Mouse (Mus musculus) cortical plate, adult 2 months (tissue): ENCODE measurements around the gene Tmem80. TPM values are rescaled to one million over a fixed set of nuclear protein-coding genes. Genes with fewer than 3 reads are reported as not detected.

Experiments
- H3K27ac ChIP-seq: fragments of 200-500 bp; 2 replicates; pipeline ENCODE4 v1.5.1; 2012; ENCODE audit warnings: low read length, control low read depth, inconsistent platforms; ENCODE audit not compliant: insufficient read depth
- H3K4me1 ChIP-seq: fragments of 200-500 bp; 2 replicates; pipeline ENCODE4 v1.6.1; 2011; ENCODE audit warnings: low read length; ENCODE audit not compliant: control insufficient read depth, insufficient read depth
- H3K4me3 ChIP-seq: fragments of 200-500 bp; 2 replicates; pipeline ENCODE4 v1.5.1; 2011; ENCODE audit warnings: mild to moderate bottlenecking, low read length, control low read depth; ENCODE audit not compliant: insufficient read depth
- CTCF ChIP-seq: fragments of 200-500 bp; IDR thresholded peaks from 2 replicates; pipeline ENCODE4 v1.5.1; 2011; ENCODE audit warnings: mild to moderate bottlenecking, control low read depth, low read length; ENCODE audit not compliant: insufficient read depth; ENCODE audit errors: extremely low read depth
- POLR2A ChIP-seq: fragments of 200-500 bp; IDR thresholded peaks from 2 replicates; pipeline ENCODE4 v1.6.1; 2011; ENCODE audit warnings: mild to moderate bottlenecking, low read length, control low read depth; ENCODE audit not compliant: insufficient read depth; ENCODE audit errors: extremely low read depth
- polyA plus RNA-seq: library from polyadenylated mRNA; depleted of rRNA; stranded (reverse); fragments of >200 nt; gene quantifications from 2 replicates; pipeline ENCODE4 v1.2.3, GENCODE M21; 2012

The Tmem80 gene
- polyA plus RNA-seq, 1 experiment: 56.7 TPM

DNA sequence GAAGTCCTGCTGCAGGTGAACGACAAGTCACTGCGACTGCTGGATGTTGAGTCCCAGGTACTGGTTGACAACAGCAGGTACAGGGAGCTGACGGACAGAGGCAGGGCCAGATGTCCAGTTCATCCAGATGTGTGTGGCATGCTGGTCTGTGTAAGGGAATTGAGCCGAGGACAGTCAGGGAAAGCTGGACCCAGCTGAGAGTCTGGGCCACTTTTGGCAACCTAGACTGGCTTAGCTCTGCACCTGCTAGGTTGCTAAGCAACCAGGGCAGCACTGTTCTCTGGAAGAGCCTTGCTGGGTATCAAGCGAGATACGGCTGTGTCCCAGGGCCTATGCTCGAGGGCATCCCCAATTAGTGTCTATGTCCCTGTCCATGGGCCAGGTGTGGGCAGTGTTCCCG, 27.5 kb downstream of the Tmem80 start:
- no peak for TF ChIP-seq POLR2A
- TF ChIP-seq CTCF: no peak
- H3K4me1 ChIP-seq: peaks cover 6% of the 10 kb centered on the region
- no peak overlapping the region for H3K4me3 ChIP-seq
- no peak overlapping the region for H3K27ac ChIP-seq

DNA sequence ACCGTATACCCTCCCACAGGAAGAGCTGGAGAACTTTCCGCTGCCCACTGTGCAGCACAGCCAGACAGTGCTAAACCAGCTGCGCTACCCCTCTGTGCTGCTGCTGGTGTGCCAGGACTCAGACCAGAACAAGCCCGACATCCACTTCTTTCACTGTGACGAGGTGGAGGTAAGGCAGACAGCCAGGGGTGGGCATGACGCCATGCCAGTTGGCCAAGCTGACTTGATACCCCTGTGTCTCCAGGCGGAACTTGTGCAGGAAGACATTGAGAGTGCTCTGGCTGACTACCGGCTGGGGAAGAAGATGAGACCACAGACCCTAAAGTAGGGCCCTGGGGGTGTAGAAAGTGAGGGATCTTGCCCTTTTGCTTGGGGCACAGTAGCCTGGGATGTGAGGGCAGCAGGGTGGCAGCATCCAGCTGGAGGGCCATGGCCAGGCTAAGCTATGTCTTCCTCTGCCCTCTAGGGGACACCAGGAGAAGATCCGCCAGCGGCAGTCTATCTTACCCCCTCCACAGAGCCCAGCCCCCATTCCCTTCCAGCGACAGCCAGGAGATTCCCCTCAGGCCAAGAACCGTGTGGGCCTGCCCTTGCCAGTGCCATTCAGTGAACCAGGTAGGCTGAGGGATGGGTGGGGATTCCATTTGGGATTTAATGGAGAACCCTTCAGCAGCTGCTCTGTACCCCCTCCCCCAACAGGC, 28.2 kb downstream of the Tmem80 start:
- no peak overlapping the region for H3K27ac ChIP-seq
- no peak overlapping the region for H3K4me3 ChIP-seq
- peaks cover 6% of the 10 kb centered on the region for H3K4me1 ChIP-seq
- TF ChIP-seq POLR2A (no peak), CTCF (peak; percentile 36)

DNA sequence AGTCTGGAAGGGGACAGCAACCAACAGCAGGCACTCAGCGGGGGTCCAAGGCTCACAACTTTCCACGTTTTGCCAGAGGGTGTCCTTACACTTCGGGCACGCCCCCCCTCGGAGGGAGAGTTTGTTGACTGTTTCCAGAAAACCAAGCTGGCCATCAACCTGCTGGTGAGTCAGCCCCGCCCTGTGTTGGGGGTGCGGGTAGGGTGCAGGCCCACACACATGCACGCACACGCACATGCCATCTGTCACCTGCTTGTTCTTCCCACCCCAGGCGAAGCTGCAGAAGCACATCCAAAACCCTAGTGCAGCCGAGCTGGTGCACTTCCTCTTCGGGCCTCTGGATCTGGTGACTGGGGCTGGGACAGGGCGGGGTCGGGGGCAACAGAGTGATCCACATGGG, 29.4 kb downstream of the Tmem80 start:
- Histone ChIP-seq H3K4me1 (peaks cover 6% of the 10 kb centered on the region), H3K27ac (no peak overlapping the region), H3K4me3 (no peak overlapping the region)
- no peak for TF ChIP-seq CTCF
- no peak for TF ChIP-seq POLR2A

DNA sequence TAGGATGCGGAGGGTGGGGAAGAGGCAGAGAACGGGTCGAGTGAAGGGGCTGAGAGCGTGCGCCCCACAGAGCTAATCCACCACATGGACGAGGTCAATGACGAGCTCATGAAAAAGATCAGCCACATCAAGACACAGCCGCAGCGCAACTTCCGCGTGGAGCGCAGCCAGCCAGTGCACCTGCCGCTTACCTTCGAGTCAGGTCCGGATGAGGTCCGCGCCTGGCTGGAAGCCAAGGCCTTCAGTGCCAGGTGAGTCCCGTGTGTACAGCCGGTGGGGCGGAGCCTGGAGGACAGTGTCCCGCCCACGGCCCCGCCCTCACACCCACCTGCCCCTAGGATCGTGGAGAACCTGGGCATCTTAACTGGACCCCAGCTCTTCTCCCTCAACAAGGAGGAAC, 34.0 kb downstream of the Tmem80 start:
- Histone ChIP-seq H3K4me3 (no peak overlapping the region), H3K4me1 (no peaks in the 10 kb centered on the region), H3K27ac (no peak overlapping the region)
- TF ChIP-seq CTCF (no peak), POLR2A (no peak)

DNA sequence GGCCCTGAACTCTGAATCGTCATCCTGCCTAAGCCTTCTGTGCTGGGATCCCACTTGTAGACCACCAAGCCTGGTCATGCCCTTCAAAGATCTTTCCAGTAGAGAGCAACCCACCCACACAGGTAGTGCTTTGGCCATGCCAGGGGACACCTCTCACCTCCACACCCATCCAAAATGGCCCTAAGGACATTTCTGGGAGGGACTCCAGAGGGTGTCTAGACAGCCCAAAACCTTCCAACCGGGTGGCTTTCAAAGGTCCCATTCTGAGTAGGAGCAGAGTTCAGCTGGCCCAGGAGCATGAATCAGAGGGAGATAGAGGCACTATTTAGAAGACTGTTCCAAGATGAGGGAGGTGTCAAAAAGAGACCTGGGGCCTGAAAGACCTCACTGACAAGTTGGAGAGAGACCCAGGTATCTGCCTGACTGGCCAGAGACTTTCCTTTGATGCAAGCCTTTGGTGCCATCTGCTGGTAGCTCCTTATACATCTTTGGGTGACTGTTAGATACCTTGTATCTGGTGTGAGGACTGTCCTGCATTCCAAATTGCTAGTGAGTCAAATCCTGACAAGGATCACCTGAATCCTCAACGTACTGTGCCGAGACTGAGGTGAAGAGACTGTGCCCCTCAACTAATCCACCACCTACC, 35.7 kb downstream of the Tmem80 start:
- TF ChIP-seq POLR2A (no peak), CTCF (peak; percentile 89)
- H3K4me3 ChIP-seq: no peak overlapping the region
- no peak overlapping the region for H3K27ac ChIP-seq
- no peaks in the 10 kb centered on the region for H3K4me1 ChIP-seq

DNA sequence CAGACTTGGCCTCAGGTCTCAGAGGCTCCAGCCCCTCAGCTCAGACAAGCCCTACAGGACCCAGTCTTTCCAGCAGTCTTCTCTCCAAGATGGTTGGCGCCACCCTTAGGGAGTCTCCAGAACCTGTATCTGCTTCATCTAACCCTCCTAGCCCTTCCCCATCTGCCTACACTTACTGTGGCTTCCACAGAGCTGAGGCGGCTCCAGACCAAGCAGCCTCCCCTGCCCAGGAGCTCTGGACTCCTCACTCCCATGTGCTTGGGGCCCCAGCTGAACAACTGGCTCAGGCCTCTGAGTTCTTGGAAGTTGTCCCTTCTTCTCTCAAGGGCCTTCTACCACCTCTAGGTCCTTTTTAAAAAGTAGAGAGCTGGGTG, 36.2 kb downstream of the Tmem80 start:
- no peak overlapping the region for H3K4me3 ChIP-seq
- no peaks in the 10 kb centered on the region for H3K4me1 ChIP-seq
- no peak overlapping the region for H3K27ac ChIP-seq
- TF ChIP-seq CTCF (no peak), POLR2A (no peak)

DNA sequence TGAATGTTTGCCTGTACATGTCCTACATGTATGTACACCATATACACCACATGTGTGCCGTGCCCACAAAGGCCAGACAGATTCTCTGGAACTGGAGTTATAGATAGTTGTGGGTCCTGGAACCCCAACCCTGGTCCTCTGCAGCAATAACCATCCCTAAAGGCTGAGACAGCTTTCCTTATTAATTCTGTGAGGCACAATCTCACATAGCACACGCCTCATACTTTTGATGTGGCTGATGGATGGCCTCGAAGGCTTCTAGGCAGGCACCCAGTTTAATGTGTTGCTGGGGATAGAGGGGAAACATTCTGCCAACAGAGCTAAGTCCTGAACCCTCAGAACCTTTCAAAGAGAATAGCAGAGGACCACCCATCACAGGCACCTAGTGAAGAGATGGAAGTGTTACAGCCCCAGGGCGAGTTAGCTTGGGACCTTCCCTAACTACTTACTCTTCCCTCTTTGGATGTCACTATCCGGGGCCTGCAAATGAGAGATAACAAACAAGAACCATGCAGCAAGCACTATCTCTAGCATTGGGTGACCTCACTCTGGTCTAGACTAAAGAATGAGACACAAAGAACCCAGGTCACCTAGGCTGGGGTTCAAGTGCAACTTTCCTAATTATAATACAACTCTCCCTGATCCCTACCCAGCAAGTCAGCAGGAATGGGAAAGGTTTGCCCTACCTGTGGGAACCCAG, 37.0 kb downstream of the Tmem80 start:
- H3K4me1 ChIP-seq: no peaks in the 10 kb centered on the region
- TF ChIP-seq CTCF: no peak
- TF ChIP-seq POLR2A: no peak
- peak overlapping the region; percentile 84 for H3K27ac ChIP-seq
- no peak overlapping the region for H3K4me3 ChIP-seq

DNA sequence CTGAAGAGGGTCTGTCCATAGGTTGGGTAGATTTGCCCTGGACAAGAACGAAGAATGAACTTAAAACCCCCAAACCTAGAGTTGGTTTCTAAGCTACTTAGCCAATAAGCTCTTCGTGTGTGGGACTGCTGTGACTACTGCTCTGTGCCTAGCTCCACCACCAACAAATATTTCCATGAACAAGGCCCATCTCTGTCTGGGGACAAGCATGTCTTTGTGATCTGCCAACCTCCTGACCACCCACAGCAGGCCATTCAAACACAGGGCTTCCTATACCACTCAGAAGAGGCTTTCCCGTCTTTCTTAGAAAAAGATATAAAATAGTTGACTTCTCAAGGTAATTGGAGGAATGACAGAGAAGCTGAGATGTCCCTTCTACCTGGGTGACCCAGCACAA, 37.5 kb downstream of the Tmem80 start:
- Histone ChIP-seq H3K27ac (peak overlapping the region; percentile 91), H3K4me1 (no peaks in the 10 kb centered on the region), H3K4me3 (no peak overlapping the region)
- TF ChIP-seq CTCF (no peak), POLR2A (peak; percentile 39; the same call in 1 of the 2 replicates)

DNA sequence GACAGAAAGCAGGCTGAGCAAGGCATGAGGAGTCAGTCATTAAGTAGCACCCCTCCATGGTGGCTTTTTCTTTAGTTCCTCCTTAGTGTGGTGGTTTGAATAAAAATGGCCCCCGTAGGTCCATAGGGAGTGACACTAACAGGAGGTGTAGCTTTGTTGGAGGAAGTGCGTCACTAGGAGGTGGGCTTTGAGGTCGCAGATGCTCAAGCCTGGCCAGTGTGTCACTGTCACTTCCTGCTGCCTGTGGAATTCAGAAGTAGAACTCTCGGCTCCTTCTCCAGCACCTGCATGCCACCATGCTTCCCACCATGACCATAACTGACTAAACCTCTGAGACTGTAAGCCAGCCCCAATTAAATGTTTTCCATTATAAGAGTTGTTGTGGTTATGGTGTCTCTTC, 39.8 kb downstream of the Tmem80 start:
- H3K4me1 ChIP-seq: no peaks in the 10 kb centered on the region
- TF ChIP-seq CTCF: no peak
- no peak for TF ChIP-seq POLR2A
- no peak overlapping the region for H3K4me3 ChIP-seq
- no peak overlapping the region for H3K27ac ChIP-seq

DNA sequence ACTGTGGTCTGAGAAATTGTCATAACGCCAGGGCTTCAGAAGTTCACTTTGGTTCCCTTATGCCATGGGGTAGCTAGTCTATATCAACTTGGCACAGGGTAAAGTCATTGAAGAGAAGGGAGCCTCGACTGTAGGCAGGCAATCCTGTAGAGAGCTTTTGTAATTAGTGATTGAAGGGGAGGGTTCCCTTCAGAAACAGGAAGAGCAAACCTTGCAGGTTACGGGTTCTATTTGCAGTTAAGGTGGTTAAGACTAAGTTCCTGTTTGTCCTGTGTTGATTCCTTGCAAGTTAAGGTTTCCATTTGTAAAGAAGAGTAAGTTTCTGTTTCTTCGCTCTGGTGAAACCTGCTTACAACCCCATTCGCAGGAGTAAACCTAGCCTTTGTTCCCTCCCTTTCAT, 42.4 kb downstream of the Tmem80 start:
- Histone ChIP-seq H3K4me1 (no peaks in the 10 kb centered on the region), H3K27ac (no peak overlapping the region), H3K4me3 (no peak overlapping the region)
- TF ChIP-seq CTCF: no peak
- TF ChIP-seq POLR2A: no peak
